Mouse (Mus musculus): ENCODE measurements around the gene Arl5b. TPM values are rescaled to one million over a fixed set of nuclear protein-coding genes. Genes with fewer than 3 reads are reported as not detected.

Arl5b gene
- 10 to 100 TPM in 1 of 2 experiments, 1 to 10 TPM in 1; 8.5 to 13.1 TPM for polyA plus RNA-seq (2017; shearing (Covaris generic))

GRCm38 (mm10) chr2:15049117-15049873, at the start of gene Arl5b:
Arl5b (plus strand) TSS chr2:15049395.

DNA sequence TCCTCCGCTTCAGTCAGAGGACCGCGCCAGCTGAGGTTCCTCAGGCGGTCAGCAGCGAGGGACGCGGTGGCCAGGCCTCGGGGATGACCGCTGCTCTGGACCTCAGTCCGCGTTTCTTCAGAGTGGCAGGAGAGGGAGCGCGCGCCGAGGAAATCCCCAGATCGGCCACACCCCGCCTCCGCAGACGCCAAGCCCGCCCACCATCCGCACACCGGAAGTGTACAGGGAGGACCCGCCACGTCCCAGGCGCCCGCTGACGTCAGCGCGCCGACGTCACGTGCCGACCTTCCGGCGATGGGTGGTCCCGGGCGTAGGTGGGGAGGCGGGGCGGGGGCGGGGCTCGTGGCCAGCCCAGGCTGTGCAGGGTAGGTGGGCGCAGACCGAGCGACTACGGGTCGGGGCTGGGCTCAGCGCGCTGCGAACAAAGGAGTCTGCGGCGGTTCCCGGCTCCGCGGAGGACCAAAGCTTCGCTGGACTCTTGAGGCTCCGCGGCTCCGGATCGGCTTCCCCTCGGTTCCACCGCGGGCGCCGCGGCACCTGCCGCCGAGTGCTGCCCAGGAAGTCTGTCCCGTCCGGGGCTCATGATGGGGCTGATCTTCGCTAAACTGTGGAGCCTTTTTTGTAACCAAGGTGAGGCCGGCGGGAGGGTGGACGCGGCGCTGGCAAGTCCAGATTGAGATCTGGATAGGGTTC, 5.9 kb downstream of the Arl5b start, which contains the start of gene Nsun6:
Gene Nsun6, minus strand, starts transcription at position 125 of the 693 bp plus-strand sequence.

Other genes starting within 250 kb of the Arl5b start
- 10 to 100 TPM; 15.5 to 15.9 TPM for gene Nsun6, start 5.7 kb downstream of the Arl5b start, polyA plus RNA-seq (2017; shearing (Covaris generic))

Measured in activated CD4-positive, CD25-positive, alpha-beta regulatory T cell (primary cell).